Mouse (Mus musculus) G1E (cell line): Measurements from ENCODE around the gene Zdhhc15. TPM values are rescaled to one million over a fixed set of nuclear protein-coding genes. Genes with fewer than 3 reads are reported as not detected.

Experiments used
- ATAC-seq: 2 replicates; pipeline ENCODE4 v1.8.0; 2016; ENCODE audit warnings: mild to moderate bottlenecking; ENCODE audit not compliant: insufficient number of reproducible peaks, poor library complexity, low FRiP score, severe bottlenecking; ENCODE audit errors: extremely low read depth
- DNase-seq: peaks from one replicate; pipeline ENCODE4 v3.0.0; 2012; ENCODE audit warnings: low spot score
- H3K27me3 ChIP-seq: 2 replicates; pipeline ENCODE4 v1.6.1; 2012; ENCODE audit warnings: mild to moderate bottlenecking, low read length, inconsistent platforms; ENCODE audit not compliant: insufficient read depth
- H3K36me3 ChIP-seq: replicated peaks from 2 replicates; pipeline ENCODE3; 2012; ENCODE audit warnings: mild to moderate bottlenecking, inconsistent platforms
- H3K4me1 ChIP-seq: 2 replicates; pipeline ENCODE4 v1.6.1; 2012; ENCODE audit warnings: low read depth, low read length, inconsistent platforms, mixed read lengths; ENCODE audit not compliant: insufficient read depth
- H3K4me3 ChIP-seq: 2 replicates; pipeline ENCODE4 v1.5.1; 2012; ENCODE audit warnings: low read depth, mild to moderate bottlenecking, inconsistent platforms, low read length, moderate library complexity, mixed read lengths
- H3K9me3 ChIP-seq: replicated peaks from 2 replicates; pipeline ENCODE4 v1.6.1; 2012; ENCODE audit warnings: inconsistent platforms
- CTCF ChIP-seq: IDR thresholded peaks from 2 replicates; pipeline ENCODE4 v1.5.1; 2012; ENCODE audit warnings: low read depth, low read length, inconsistent platforms, mixed read lengths
- GATA1 ChIP-seq: IDR thresholded peaks from 2 replicates; pipeline ENCODE4 v1.6.1; 2012; ENCODE audit warnings: borderline replicate concordance, low read length, inconsistent platforms, mixed read lengths
- GATA2 ChIP-seq: IDR thresholded peaks from 2 replicates; pipeline ENCODE4 v1.6.1; 2012; ENCODE audit warnings: low read depth, low read length, inconsistent platforms, borderline replicate concordance
- POLR2AphosphoS5 ChIP-seq: IDR thresholded peaks from 2 replicates; pipeline ENCODE4 v1.6.1; 2012; ENCODE audit warnings: low read depth, low read length, inconsistent platforms; ENCODE audit not compliant: insufficient replicate concordance
- TAL1 ChIP-seq: conservative IDR thresholded peaks from 2 replicates; pipeline ENCODE4 v1.6.1; 2012; ENCODE audit warnings: low read depth, low read length, inconsistent platforms, mixed read lengths
- polyA plus RNA-seq: library from polyadenylated mRNA; stranded (reverse); fragments of >175 nt; gene quantifications from 2 replicates; pipeline ENCODE4 v1.2.3, GENCODE M21; 2012
- total RNA-seq, 2 experiments: library from RNA; stranded (forward) in 1 of 2; stranded (reverse) in 1 of 2; fragments of 200-1000 nt in 1 of 2; fragments of >200 nt in 1 of 2; fragmentation: Nextera tagmentation in 1 of 2; gene quantifications; 2 replicates each; pipeline ENCODE4 v1.2.3; 2014 to 2017

The Zdhhc15 gene
- total and polyA plus RNA-seq, 3 experiments, result not detected

DNA sequence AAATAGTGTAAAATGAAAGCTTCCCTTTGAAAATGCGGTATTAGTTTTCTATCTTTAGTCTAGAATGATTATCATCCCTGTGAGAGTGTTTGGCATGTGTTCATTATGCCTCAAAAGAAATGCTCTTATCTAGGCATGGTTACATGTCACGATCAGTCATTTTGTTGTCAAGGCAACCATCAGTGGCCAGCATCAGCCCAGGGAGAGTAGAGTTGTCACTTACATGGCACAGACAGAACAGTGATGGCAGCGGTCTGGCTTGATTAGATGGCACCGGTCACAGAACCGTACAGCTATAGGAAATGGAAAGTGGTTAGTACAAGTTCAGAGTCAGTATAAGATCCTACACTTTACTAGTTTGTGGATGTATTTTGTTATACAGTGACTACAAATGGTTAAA lies 96.9 kb downstream of the Zdhhc15 start:
- TF ChIP-seq TAL1, result no peak
- no peak for TF ChIP-seq GATA2
- no peak for TF ChIP-seq CTCF
- TF ChIP-seq POLR2AphosphoS5, result no peak
- TF ChIP-seq GATA1, result no peak
- Histone ChIP-seq H3K27me3 (no peaks in the 10 kb centered on the region), H3K4me3 (no peak overlapping the region), H3K36me3 (no peaks in the 10 kb centered on the region), H3K4me1 (no peaks in the 10 kb centered on the region), H3K9me3 (no peaks in the 10 kb centered on the region)
- DNase-seq, result no peak
- ATAC-seq, result no peak

- no peak for ATAC-seq
- H3K9me3 ChIP-seq, result no peaks in the 10 kb centered on the region
- H3K4me3 ChIP-seq, result no peak overlapping the region
- no peaks in the 10 kb centered on the region for H3K27me3 ChIP-seq
- no peaks in the 10 kb centered on the region for H3K36me3 ChIP-seq
- H3K4me1 ChIP-seq, result no peaks in the 10 kb centered on the region
- TF ChIP-seq GATA2, result no peak
- TF ChIP-seq POLR2AphosphoS5, result no peak
- TF ChIP-seq TAL1, result no peak
- no peak for TF ChIP-seq CTCF
- no peak for TF ChIP-seq GATA1
- no peak for DNase-seq
These were observed 103.4 kb downstream of the Zdhhc15 start for GRCm38 (mm10) chrX:104567497-104567896.

GRCm38 (mm10) chrX:104545283-104545682 lies 125.6 kb downstream of the Zdhhc15 start:
- H3K4me1 ChIP-seq, result no peaks in the 10 kb centered on the region
- H3K36me3 ChIP-seq, result no peaks in the 10 kb centered on the region
- ATAC-seq, result no peak
- TF ChIP-seq CTCF, result no peak
- no peak for TF ChIP-seq GATA2
- TF ChIP-seq POLR2AphosphoS5, result no peak
- TF ChIP-seq TAL1, result no peak
- TF ChIP-seq GATA1, result no peak
- no peaks in the 10 kb centered on the region for H3K27me3 ChIP-seq
- no peaks in the 10 kb centered on the region for H3K9me3 ChIP-seq
- H3K4me3 ChIP-seq, result no peak overlapping the region
- DNase-seq, result no peak

- Histone ChIP-seq H3K9me3 (no peaks in the 10 kb centered on the region), H3K27me3 (no peaks in the 10 kb centered on the region), H3K36me3 (no peaks in the 10 kb centered on the region), H3K4me1 (no peaks in the 10 kb centered on the region), H3K4me3 (no peak overlapping the region)
- ATAC-seq, result no peak
- no peak for DNase-seq
- TF ChIP-seq GATA1, result no peak
- TF ChIP-seq POLR2AphosphoS5, result no peak
- TF ChIP-seq GATA2, result no peak
- TF ChIP-seq TAL1, result no peak
These were observed 126.8 kb downstream of the Zdhhc15 start for GRCm38 (mm10) chrX:104543919-104544595.

DNA sequence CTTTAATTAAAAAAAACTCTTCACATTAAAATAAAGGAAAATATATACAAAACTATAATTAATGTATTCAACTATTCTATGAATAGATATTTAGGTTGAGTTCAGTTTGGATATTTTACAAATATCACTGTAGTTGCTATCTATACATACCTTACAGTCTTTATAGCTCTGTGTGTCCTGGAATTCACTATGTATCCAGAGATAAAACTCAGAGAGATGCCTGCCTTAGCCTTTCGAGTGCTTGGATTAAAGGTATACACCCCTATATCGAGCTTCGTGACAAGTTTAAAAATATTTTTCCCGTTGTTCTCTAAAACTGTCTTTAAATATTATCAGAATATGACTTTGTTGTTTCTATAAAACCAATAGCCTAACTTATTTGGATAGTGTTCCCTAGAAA lies 128.2 kb downstream of the Zdhhc15 start:
- Histone ChIP-seq H3K9me3 (no peaks in the 10 kb centered on the region), H3K4me3 (no peak overlapping the region), H3K27me3 (no peaks in the 10 kb centered on the region), H3K4me1 (no peaks in the 10 kb centered on the region), H3K36me3 (no peaks in the 10 kb centered on the region)
- DNase-seq (no peak), ATAC-seq (no peak)
- TF ChIP-seq TAL1, result no peak
- TF ChIP-seq GATA2, result no peak

DNA sequence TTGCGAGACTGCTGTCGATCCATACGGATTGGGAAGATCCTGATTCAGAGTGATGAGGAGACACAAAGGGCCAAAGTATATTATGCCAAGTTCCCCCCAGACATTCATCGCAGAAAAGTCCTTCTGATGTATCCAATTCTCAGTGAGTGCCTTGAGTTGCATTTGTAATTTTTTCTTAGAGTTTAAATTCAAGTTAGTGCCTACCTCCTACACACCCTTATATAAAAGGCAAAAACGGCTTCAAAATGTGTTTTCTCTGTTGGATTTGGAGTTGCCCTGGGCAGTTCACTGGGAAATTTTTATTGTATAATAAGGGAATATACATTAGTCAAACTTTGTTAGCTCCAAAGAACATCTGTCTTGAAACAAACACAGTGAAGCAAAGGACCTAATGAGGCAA lies 169.1 kb downstream of the Zdhhc15 start:
- Histone ChIP-seq H3K4me1 (no peaks in the 10 kb centered on the region), H3K4me3 (no peak overlapping the region), H3K27me3 (no peaks in the 10 kb centered on the region), H3K36me3 (peaks cover 10% of the 10 kb centered on the region), H3K9me3 (no peaks in the 10 kb centered on the region)
- DNase-seq (no peak), ATAC-seq (no peak)
- no peak for TF ChIP-seq GATA2
- TF ChIP-seq GATA1, result no peak
- TF ChIP-seq POLR2AphosphoS5, result no peak
- TF ChIP-seq CTCF, result no peak
- no peak for TF ChIP-seq TAL1
